Mouse (Mus musculus): ENCODE data around the gene Tacr2.
A peak's percentile ranks its signal among the peaks of the same experiment; 100 is the strongest.

Tacr2 gene

DNA sequence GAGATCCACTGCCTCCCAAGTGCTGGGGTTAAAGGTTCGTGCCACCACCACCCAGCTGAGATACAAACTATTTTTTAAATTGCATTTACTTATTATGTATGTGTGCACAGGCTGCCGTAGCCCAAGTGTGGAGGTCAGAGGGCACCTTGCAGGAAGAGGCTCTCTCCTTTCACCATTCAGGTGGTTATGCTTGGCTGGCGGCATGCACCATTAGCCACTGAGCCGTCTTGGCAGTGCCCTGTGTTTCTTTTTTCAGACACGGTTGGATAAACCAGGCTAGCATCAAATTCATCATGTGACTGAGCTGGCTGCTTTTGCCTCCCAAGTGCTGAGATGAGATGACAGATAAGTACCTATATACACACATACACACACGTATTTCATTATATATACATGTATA is 13.0 kb upstream of the Tacr2 start:
- DNase-seq (ENCODE audit: low spot score) = no peak

DNA sequence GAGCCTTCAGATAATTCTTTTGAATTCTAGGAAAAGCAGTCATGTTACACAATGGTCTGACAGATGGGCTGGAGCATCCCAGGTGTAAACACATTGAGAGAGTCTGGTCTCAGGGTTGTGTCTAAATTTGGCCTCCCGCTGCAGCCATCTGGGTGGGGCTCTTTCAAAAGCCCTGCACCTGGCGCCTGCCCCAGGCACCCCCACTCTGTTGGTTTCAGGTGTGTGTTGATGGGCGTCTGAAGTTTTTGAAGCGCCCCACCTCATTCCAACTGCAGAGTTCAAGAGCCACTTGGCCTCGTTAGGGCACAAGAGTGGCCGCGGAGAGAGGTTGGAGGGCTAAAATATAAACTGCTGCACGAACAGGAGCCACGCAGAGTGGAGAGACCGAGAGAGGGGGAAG is 9.9 kb upstream of the Tacr2 start:
- DNase-seq (ENCODE audit: low spot score) = no peak

- DNase-seq (ENCODE audit: low spot score) = no peak
Observed at GRCm38 (mm10) chr10:62242896-62243295, 9.3 kb upstream of the Tacr2 start.

DNA sequence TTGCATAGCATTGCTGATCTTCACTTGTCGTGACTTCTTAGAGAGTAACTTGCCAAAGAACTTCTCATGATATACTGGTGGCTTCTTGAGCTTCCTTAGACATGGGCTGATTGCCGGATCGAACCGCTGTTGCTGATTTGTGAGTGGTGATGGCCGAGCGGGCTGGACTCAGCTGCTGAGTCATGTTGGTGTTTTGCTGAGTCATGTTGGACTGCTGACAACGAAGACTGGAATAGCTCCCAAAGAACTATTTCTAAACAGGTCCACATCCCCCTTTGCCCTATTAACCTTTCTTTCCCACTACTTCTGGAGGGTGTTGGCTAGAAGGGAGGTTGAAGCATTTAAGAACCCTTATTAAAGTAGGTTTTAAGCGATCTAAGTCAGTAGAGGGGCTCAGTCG is 8.2 kb upstream of the Tacr2 start:
- no peak for DNase-seq (ENCODE audit: low spot score)

- no peak for DNase-seq (ENCODE audit: low spot score)
Observed at GRCm38 (mm10) chr10:62247156-62247555, 5.1 kb upstream of the Tacr2 start.

GRCm38 (mm10) chr10:62247815-62248214 is 4.4 kb upstream of the Tacr2 start:
- DNase-seq (ENCODE audit: low spot score) = no peak

GRCm38 (mm10) chr10:62252496-62253235 is 428 bp downstream of the Tacr2 start:
- DNase-seq (ENCODE audit: low spot score) = no peak

GRCm38 (mm10) chr10:62258298-62258697 is 6.1 kb downstream of the Tacr2 start:
- no peak for DNase-seq (ENCODE audit: low spot score)

DNA sequence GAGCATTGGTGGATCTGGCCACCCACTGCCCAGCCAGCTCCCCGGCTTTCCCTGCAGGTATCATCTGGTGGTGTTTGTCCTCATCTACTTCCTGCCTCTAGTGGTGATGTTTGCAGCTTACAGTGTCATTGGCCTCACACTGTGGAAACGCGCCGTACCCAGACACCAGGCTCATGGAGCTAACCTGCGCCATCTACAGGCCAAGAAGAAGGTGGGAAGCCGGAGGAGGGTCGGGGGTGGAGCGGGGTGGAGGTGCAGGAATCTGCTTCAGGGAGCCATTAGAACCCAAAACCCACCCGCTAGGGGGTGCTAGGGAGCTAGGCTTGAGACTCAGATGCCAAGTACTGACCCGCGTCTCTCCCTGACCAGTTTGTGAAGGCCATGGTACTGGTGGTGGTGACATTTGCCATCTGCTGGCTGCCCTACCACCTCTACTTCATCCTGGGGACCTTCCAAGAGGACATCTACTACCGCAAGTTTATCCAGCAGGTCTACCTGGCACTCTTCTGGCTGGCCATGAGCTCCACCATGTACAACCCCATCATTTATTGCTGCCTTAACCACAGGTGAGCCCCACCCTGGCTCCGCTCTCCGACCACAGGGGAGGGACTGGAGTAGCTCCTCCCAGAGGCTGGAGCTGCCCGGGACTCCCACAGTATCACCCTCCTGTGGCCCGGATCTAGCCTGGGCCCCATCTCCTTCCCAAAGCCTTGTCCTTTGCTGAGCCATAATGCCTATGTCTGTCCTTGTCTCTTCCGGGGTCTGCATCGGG is 9.1 kb downstream of the Tacr2 start:
- peak; percentile 70 for DNase-seq (ENCODE audit: low spot score)

GRCm38 (mm10) chr10:62264299-62264698 is 12.1 kb downstream of the Tacr2 start:
- no peak for DNase-seq (ENCODE audit: low spot score)

DNA sequence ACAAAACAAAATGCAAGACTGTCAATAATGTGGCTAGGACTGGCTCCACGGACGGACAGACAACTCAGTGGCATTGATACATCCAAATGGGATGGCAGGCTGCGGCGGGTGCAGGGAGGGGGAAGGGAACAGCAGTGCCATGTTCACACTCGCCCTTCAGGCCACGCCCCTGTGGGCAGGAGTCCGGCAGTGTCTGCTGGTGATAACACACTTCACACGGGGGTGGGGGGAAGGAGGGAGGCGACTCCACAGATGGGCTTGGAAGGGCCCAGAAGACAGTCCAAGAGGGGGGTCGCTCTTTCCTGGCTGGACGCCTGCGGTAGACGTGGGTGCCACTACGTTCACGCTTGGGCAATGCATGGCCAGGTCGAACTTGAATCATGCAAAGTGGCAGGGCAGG is 17.0 kb downstream of the Tacr2 start:
- DNase-seq (ENCODE audit: low spot score) = no peak

GRCm38 (mm10) chr10:62275235-62275634 is 23.0 kb downstream of the Tacr2 start:
- peak; percentile 78 for DNase-seq (ENCODE audit: low spot score)

GRCm38 (mm10) chr10:62277499-62278293 is 25.5 kb downstream of the Tacr2 start:
- DNase-seq (ENCODE audit: low spot score) = no peak

GRCm38 (mm10) chr10:62279066-62279465 is 26.8 kb downstream of the Tacr2 start:
- DNase-seq (ENCODE audit: low spot score) = no peak

DNA sequence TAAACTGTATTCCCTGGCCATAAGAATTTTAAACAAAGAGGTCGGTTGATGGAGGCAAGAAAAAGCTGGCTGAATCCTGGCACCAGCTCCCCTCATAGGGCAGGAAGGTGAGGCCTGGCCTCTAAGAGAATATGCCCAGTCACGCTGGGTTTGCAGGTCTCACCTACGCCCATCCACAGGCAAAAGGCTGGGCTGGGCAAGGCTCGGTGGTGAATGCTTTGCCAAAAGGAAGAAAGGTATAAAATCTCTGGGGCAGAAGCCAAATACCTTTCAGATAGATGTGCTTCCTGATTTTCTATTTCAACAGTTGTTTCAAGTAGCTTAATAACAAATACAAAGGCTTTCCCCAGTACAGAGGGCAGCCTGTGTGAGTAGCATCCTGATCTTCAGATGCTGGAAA is 27.4 kb downstream of the Tacr2 start:
- no peak for DNase-seq (ENCODE audit: low spot score)

GRCm38 (mm10) chr10:62282782-62283181 is 30.5 kb downstream of the Tacr2 start:
- no peak for DNase-seq (ENCODE audit: low spot score)

DNA sequence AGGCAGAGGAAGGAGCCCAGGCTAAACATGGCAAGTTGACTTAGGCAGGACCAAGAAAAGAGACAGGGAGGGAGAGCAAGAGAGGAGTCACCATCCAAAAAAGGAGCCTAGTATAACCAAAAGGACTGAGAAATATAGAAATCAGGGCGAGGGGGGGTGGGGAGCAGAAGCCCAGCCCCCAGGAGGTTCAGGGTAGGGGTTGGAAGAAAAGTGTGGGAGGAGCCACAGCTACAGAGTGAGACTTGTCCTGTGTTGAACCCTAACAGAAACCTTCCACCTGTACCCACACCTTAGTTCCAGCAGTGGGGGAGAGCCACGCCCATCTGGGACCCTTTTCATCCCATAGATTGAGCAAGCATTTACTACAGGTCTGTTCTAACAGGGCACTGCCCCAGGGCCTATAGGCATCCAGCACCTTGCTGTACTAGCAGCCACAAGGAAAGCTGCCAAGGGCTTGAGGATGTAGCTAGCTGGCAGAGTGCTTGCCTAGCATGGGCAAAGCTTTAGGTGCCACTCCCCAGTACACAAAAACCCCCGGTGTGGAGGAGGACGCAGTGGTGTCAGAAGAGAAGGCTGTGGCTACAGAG is 31.1 kb downstream of the Tacr2 start:
- DNase-seq (ENCODE audit: low spot score) = no peak

- DNase-seq (ENCODE audit: low spot score) = no peak
Observed at GRCm38 (mm10) chr10:62287460-62288124, 35.4 kb downstream of the Tacr2 start.

- DNase-seq (ENCODE audit: low spot score) = no peak
Observed at GRCm38 (mm10) chr10:62294112-62294511, 41.9 kb downstream of the Tacr2 start.

DNA sequence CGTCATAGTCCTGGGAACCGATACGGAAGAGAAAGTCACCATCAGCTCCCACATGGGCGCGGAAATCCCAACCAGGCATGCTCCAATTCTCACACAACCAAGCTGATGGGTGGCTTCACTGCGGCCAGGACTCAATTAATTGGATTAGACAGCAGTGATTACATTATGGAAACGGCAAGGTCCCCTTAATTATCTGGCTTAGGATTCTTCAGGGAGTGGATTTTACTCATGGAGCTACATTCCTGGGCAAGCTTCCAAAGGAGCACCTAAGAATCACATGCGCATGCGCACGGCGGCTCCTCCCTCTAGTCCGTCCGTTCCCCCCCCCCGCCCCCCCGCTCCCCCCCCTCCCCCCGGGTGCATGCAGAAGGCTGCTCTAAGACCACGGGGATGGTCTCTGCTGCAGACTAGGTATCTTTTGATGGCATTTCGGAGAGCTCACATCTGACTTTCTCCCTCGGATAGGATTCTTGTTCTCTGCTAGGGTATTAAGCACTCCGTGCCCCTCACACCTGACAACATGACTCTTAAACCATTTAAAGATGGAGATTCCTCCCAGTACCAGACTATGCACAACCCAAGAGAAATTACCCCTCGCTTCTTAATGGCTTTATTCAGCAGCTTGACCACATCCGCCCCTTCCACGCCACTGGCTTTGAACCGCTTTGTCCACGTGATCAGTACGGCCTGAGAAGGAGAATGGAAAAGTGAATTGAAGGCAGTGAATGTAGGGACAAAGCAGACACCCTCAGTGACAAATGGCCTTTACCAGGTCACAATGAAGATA is 44.0 kb downstream of the Tacr2 start:
- no peak for DNase-seq (ENCODE audit: low spot score)
